Mouse (Mus musculus) common myeloid progenitor, adult 5-6 weeks (primary cell): ENCODE measurements at regions not wholly inside any gene's neighbourhood (a gene's known extent, or its start where the extent isn't known, plus 50 kb on each side); places are given as distances from the start of the nearest gene placed in this dataset.

Experiments
- ATAC-seq: replicated peaks from 2 replicates; pipeline ENCODE4 v1.8.0; 2016; ENCODE audit warnings: low read depth, mild to moderate bottlenecking, moderate TSS enrichment, inconsistent platforms; ENCODE audit not compliant: poor library complexity, severe bottlenecking

DNA sequence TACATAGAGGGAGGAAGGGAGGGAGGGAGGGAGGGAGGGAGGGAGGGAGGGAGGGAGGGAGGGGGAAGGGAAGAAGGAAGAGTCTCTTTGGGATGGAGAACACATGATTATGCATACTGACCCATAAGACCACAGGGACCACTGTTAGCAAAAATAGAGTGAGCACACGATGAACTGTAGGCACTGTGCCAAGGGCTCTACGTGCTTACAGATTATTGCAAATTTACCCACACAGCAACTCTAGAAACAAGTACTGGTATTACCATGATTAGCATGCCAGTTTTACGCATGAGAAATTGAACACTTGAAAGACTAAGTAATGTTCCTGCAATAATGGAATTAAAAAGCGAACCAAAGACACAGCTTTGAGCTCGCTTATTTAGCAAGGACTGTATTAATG, 117.7 kb upstream of the Slc44a1 start:
- no peak for ATAC-seq

DNA sequence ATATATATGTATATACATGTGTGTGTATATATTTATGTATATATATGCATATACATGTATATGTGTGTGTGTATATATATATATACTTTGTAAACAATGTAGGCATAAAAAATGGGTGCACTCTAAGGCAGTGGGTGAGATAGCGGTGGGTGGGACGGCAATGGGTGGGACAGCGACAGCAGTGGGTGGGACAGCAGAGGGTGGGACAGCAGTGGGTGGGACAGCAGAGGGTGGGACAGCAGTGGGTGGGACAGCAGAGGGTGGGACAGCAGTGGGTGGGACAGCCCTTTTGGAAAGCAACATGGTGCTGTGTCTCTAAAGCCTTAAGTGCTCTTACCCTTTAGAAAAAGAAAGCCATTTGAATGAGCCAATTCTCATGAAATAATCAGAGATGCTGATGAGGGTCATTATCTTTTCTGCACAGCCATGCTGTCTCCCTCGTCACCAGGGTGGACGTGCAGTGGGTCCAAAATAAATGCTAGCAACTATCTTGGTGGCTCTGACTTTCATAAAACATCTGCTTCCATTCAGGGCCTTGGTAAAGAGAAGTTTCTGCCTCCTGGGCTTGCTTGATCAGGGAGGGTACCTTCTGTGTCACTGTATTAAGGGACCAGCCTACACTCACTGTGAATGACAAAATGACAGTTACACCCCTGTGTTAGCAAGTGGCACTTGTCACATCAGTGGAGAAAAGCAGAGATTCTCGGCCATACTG, 119.3 kb upstream of the Slc44a1 start:
- no peak for ATAC-seq

DNA sequence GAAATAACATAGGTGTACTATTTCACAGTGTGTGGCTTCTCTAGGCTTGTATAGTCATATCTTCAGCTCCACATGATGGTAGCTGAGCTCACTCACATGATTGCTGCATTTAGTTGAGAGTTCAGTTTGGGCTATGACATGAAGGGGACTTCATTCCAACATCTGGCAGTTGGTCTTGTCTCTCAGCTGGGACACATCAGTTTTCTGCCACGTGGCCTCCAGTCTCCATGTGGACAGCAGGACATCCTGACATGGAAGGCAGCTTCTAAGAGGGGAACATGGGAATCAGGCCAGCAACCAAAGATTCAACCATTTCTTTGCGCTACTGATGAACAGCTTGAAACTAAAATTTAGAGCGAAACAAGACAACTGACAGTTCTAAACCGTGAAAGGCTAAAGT, 121.2 kb upstream of the Slc44a1 start:
- ATAC-seq: no peak

DNA sequence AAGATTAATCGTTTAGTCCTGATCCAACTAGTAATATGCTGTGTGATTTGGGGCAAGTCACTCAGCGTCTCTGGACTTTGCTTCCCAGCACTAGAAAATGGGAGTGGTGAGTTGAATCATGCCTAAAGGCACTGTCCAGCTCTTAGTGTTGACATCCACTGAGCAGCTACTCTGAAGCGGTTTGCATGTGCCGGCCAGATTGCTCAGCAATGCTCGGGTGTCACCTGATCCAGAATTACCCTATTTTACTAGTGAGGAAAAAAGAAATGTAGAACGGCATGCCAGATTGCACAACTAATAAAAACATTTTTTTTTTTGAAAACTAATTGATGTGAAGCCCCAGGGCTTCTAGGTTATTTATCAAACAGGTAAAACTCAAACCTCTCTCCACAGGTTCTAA, 122.0 kb upstream of the Slc44a1 start:
- no peak for ATAC-seq

DNA sequence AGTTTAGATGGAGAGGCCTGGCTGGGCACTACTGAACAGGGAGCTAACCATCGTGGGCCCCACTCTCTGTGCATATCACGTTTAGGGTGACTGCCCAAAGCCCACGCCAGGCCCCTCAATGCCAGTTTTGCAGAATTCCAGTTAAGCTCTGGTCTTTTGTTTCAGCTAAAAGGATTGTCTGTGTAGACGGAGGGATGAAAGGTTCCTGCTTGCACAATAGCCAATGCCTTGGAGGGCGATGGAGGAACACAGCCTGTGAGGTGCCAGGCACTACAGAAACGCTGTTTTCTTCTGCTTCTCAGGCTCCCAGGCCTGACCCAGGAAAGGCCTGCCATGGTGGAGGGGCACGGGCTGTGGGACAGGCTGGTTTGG, 122.8 kb upstream of the Slc44a1 start:
- no peak for ATAC-seq

- no peak for ATAC-seq
Observed at GRCm38 (mm10) chr4:53316796-53317452, 123.3 kb upstream of the Slc44a1 start.

GRCm38 (mm10) chr4:53315876-53316762, 124.1 kb upstream of the Slc44a1 start:
- 0 out of 2 replicates have a peak, but pooled peaks have one; percentile 22 for ATAC-seq

DNA sequence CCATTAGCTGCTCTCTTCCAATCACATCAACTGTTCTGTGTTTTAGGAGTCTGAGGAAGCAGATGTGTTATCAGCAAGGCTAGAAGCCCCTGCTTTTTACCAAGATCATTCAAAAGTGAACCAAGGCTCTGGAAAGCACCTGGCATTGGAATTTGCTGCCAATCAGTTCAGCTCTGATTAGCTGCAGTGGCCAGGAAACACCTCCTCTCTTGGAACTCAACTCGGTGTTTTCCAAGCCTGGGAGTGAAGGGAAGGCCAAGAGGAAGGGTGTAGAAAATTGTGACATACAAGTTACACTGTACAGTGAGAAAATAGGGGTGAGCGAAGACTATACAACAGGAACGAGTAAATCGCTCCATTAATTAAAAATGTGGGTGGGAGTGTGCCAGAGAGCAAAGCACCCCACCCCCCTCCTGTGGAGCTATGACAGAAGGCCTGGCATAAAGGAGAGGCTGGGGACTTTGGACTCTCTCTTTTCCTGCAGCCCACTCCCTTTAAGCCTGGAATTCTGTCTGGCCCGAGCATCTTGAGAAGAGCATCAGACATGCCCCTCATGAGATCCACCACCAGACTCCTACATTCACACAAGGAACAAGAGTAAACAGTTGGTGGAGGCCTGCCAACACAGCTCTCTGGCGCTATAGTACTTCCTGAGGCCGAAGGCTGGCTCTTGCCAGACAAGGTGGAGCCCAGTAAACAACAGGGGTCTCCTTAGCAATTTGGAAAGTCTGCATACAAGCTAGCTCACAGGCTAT, 124.9 kb upstream of the Slc44a1 start:
- 0 out of 2 replicates have a peak, but pooled peaks have one; percentile 39 for ATAC-seq

DNA sequence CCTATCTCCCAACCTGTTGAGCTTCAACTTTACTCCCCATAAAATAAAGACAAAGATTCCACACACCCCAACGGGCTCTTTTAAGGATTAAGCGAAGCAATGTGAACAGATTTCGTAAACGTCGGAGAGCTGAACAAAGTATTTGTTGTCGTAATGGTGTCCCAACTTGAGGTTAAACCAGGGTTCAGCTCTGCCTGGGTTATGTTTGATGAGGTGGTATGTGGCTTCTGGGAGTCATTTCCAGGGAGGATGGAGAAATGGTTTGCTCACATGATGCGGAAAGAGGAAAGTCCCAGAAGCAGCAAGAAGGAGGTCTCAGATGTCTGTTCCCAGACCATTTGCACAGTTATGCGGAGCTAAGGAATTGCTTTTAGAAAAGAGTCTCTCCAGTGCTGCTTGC, 126.1 kb upstream of the Slc44a1 start:
- ATAC-seq: no peak

DNA sequence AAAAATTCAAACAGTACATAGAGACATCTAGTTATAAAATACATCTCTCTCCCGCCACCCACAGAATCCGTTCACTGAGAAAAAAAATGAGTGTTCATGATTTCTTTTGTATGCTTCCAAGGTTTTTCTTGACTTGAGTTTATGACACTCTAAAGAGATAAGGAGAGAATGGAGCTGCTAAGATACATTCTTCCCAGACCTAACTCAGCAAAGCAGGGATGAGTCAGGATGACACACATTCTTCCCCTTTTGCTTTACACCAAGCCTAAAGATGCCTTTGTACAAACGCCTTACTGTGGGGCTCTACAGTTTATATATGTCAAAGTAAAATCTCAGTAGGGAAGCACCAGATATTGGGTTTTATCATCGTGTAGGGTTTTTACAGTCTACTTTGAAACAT, 133.1 kb upstream of the Slc44a1 start:
- no peak for ATAC-seq

- ATAC-seq: no peak
Observed at GRCm38 (mm10) chr4:53304782-53305385, 135.3 kb upstream of the Slc44a1 start.

DNA sequence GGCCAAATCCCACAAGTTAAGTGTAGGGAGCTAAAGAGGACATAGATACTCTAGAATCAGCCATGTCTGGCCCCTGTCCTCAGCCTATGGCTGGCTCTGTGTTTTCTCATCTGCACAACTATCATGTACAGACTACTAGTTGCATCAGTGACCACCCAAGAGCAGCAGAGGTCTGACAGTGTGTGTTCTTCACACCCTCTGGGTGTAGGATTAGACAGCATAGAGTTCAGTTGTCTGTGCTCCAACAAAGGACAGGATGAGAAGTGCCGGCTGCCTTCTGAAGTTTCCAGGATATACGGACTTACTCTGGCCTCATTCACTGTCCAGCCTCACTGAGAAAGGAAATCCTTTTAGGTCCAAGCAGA, 135.9 kb upstream of the Slc44a1 start:
- no peak for ATAC-seq

GRCm38 (mm10) chr4:53303621-53304289, 136.5 kb upstream of the Slc44a1 start:
- ATAC-seq: no peak

GRCm38 (mm10) chr4:53297975-53298374, 138.3 kb upstream of the Abca1 start:
- no peak for ATAC-seq

DNA sequence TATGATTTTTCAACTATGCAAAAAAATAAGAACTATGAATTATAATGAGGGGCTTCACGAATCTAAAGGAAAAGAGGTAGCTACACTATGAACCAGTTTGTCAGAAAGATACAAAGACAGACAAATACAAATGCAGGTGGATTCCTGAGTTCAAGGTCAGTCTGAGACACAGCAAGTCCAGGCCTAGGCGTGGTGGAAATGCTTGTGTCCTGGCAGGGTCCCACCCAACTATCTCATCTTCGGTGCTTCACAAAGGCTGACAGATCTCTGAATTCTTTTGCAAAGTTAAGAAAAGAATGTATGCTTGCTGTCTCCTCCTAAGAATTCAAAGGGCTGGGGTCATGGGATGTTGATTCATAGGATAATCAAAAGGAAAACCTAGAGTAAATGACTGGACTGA, 132.9 kb upstream of the Abca1 start:
- ATAC-seq: no peak

DNA sequence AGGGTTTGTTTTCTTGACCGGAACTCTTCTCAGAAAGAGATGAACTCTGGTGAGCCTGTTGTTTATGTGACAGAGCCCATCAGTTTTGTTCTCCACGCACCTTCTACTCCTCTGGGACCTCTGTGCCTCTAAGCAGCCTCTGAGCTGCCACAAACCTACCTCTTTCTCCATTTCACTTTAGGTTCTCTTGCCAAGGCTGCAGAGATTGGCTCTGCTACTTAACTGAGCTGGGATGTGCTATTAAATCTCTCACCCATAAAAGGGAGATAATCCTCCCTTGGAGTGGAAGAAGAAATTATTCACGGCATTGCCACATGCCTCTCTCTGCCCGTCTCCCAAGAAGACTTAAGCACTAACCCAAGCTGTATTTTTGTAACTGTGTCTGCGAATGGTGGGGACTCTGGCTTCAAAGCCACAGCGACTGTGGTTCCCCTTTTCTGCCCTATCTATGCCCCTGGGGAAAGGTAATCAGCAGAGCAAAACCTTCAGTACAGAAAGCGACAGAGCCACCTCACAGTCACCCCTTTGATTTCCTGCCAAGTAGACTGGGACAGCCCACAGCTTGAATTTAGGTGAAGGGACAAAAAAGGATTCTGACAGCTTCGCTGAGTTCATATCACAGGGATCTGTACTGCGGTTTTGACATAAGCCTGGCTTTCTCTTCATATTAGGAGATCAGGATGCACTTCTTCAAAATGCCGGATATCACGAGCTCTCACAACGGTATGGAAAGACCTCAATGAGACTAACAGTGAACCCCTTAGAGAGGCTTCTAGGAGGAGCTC, 118.2 kb upstream of the Abca1 start:
- peak; percentile 95 for ATAC-seq

GRCm38 (mm10) chr4:53270433-53270832, 110.7 kb upstream of the Abca1 start:
- ATAC-seq: no peak

- ATAC-seq: peak; percentile 89
Observed at GRCm38 (mm10) chr4:53269999-53270398, 110.3 kb upstream of the Abca1 start.
